Mouse (Mus musculus): ENCODE data around the gene Mtch2. TPM values are rescaled to one million over a fixed set of nuclear protein-coding genes. Genes with fewer than 3 reads are reported as not detected.

Gene Mtch2
- polyA plus RNA-seq, 1 experiment, result 69.1 TPM

- TF ChIP-seq CTCF (IDR thresholded peaks at IDR 0.05; ENCODE audit: insufficient read depth, low read length), result no peak
- TF ChIP-seq POLR2A (IDR thresholded peaks at IDR 0.05; ENCODE audit: borderline replicate concordance, extremely low read depth, low read depth, low read length), result no peak
- DNase-seq, result no peak
- 59% methylated on average over 5 of the region's 5 CpGs for WGBS
- peaks cover 4% of the 10 kb centered on the region; the same call in 1 of the 2 replicates for H3K4me1 ChIP-seq (ENCODE audit: control insufficient read depth, insufficient read depth, low read length)
- no peak overlapping the region for H3K4me3 ChIP-seq (replicated peaks; ENCODE audit: extremely low read depth, low read depth, low read length)
Observed at GRCm38 (mm10) chr2:90848331-90848730, 1.4 kb downstream of the Mtch2 start.

GRCm38 (mm10) chr2:90850401-90850800 is 3.4 kb downstream of the Mtch2 start:
- no peak for DNase-seq
- WGBS, result 89% methylated on average over 1 of the region's 1 CpGs
- H3K4me3 ChIP-seq (replicated peaks; ENCODE audit: extremely low read depth, low read depth, low read length), result no peak overlapping the region
- peaks cover 4% of the 10 kb centered on the region; the same call in 1 of the 2 replicates for H3K4me1 ChIP-seq (ENCODE audit: control insufficient read depth, insufficient read depth, low read length)
- TF ChIP-seq CTCF (IDR thresholded peaks at IDR 0.05; ENCODE audit: insufficient read depth, low read length) (no peak), POLR2A (IDR thresholded peaks at IDR 0.05; ENCODE audit: borderline replicate concordance, extremely low read depth, low read depth, low read length) (no peak)

GRCm38 (mm10) chr2:90861486-90861885 is 14.5 kb downstream of the Mtch2 start:
- DNase-seq, result no peak
- Histone ChIP-seq H3K4me1 (ENCODE audit: control insufficient read depth, insufficient read depth, low read length) (no peaks in the 10 kb centered on the region), H3K4me3 (replicated peaks; ENCODE audit: extremely low read depth, low read depth, low read length) (no peak overlapping the region)
- no peak for TF ChIP-seq CTCF (IDR thresholded peaks at IDR 0.05; ENCODE audit: insufficient read depth, low read length)
- no peak for TF ChIP-seq POLR2A (IDR thresholded peaks at IDR 0.05; ENCODE audit: borderline replicate concordance, extremely low read depth, low read depth, low read length)
- 96% methylated on average over 2 of the region's 2 CpGs for WGBS

GRCm38 (mm10) chr2:90864184-90864583 is 17.2 kb downstream of the Mtch2 start:
- DNase-seq, result no peak
- TF ChIP-seq CTCF (IDR thresholded peaks at IDR 0.05; ENCODE audit: insufficient read depth, low read length) (no peak), POLR2A (IDR thresholded peaks at IDR 0.05; ENCODE audit: borderline replicate concordance, extremely low read depth, low read depth, low read length) (no peak)
- Histone ChIP-seq H3K4me3 (replicated peaks; ENCODE audit: extremely low read depth, low read depth, low read length) (no peak overlapping the region), H3K4me1 (ENCODE audit: control insufficient read depth, insufficient read depth, low read length) (no peaks in the 10 kb centered on the region)

- DNase-seq, result peak; percentile 78
- no peaks in the 10 kb centered on the region for H3K4me1 ChIP-seq (ENCODE audit: control insufficient read depth, insufficient read depth, low read length)
- TF ChIP-seq POLR2A (IDR thresholded peaks at IDR 0.05; ENCODE audit: borderline replicate concordance, extremely low read depth, low read depth, low read length) (no peak), CTCF (IDR thresholded peaks at IDR 0.05; ENCODE audit: insufficient read depth, low read length) (peak; percentile 93)
- WGBS, result 6% methylated on average over 3 of the region's 3 CpGs
- no peak overlapping the region for H3K4me3 ChIP-seq (replicated peaks; ENCODE audit: extremely low read depth, low read depth, low read length)
Observed at GRCm38 (mm10) chr2:90866524-90866923, 19.6 kb downstream of the Mtch2 start.

GRCm38 (mm10) chr2:90870136-90870601 is 23.2 kb downstream of the Mtch2 start:
- 18% methylated on average over 4 of the region's 4 CpGs for WGBS
- DNase-seq, result no peak
- no peaks in the 10 kb centered on the region for H3K4me1 ChIP-seq (ENCODE audit: control insufficient read depth, insufficient read depth, low read length)

GRCm38 (mm10) chr2:90871180-90871961 is 24.4 kb downstream of the Mtch2 start:
- no peaks in the 10 kb centered on the region for H3K4me1 ChIP-seq (ENCODE audit: control insufficient read depth, insufficient read depth, low read length)
- 50% methylated on average over 8 of the region's 8 CpGs for WGBS
- DNase-seq, result no peak
- TF ChIP-seq CTCF (IDR thresholded peaks at IDR 0.05; ENCODE audit: insufficient read depth, low read length), result no peak
- TF ChIP-seq POLR2A (IDR thresholded peaks at IDR 0.05; ENCODE audit: borderline replicate concordance, extremely low read depth, low read depth, low read length), result no peak
- no peak overlapping the region for H3K4me3 ChIP-seq (replicated peaks; ENCODE audit: extremely low read depth, low read depth, low read length)

More at GRCm38 (mm10) chr2:90870136-90870601, 23.2 kb downstream of the Mtch2 start:
- no peak overlapping the region for H3K4me3 ChIP-seq (replicated peaks; ENCODE audit: extremely low read depth, low read depth, low read length)
- TF ChIP-seq POLR2A (IDR thresholded peaks at IDR 0.05; ENCODE audit: borderline replicate concordance, extremely low read depth, low read depth, low read length) (no peak), CTCF (IDR thresholded peaks at IDR 0.05; ENCODE audit: insufficient read depth, low read length) (no peak)

GRCm38 (mm10) chr2:90874025-90874424 is 27.1 kb downstream of the Mtch2 start:
- WGBS, result 74% methylated on average over 1 of the region's 1 CpGs
- no peaks in the 10 kb centered on the region; the same call in 1 of the 2 replicates for H3K4me1 ChIP-seq (ENCODE audit: control insufficient read depth, insufficient read depth, low read length)
- no peak overlapping the region for H3K4me3 ChIP-seq (replicated peaks; ENCODE audit: extremely low read depth, low read depth, low read length)
- TF ChIP-seq POLR2A (IDR thresholded peaks at IDR 0.05; ENCODE audit: borderline replicate concordance, extremely low read depth, low read depth, low read length) (no peak), CTCF (IDR thresholded peaks at IDR 0.05; ENCODE audit: insufficient read depth, low read length) (no peak)
- no peak for DNase-seq

GRCm38 (mm10) chr2:90875239-90875638 is 28.3 kb downstream of the Mtch2 start:
- 51% methylated on average over 2 of the region's 2 CpGs for WGBS
- no peak for DNase-seq
- Histone ChIP-seq H3K4me1 (ENCODE audit: control insufficient read depth, insufficient read depth, low read length) (no peaks in the 10 kb centered on the region; the same call in 1 of the 2 replicates), H3K4me3 (replicated peaks; ENCODE audit: extremely low read depth, low read depth, low read length) (no peak overlapping the region)
- TF ChIP-seq CTCF (IDR thresholded peaks at IDR 0.05; ENCODE audit: insufficient read depth, low read length), result no peak
- no peak for TF ChIP-seq POLR2A (IDR thresholded peaks at IDR 0.05; ENCODE audit: borderline replicate concordance, extremely low read depth, low read depth, low read length)
